ENCODE assay signal across 13 mouse cellular contexts in genomic region chr13:24392655-24393054, GRCm38 (mm10).
DNase-seq lines count a peak whose midpoint lies in the region; ATAC-seq and TF ChIP-seq lines count a peak whose summit lies in the region.
"Had no signal": no experiment of that assay in that cellular context is flagged by ENCODE, and none has a peak within 500 bp of the region (broad histone marks: within the 10 kb centered on the region; RNA-seq: fewer than 3 reads in every experiment).

No protein-coding gene starts in this region.

- 30% methylated on average over 4 of the region's 4 CpGs for WGBS in liver, adult 2 months
- 4% methylated on average over 4 of the region's 4 CpGs for WGBS in bone marrow, adult 2 months

- TF ChIP-seq POLR2A in liver, adult 2 months (IDR thresholded peaks at IDR 0.05; ENCODE audit: extremely low read depth, insufficient read depth, low read length), result no peak
- TF ChIP-seq POLR2A in bone marrow, adult 2 months (IDR thresholded peaks at IDR 0.05; ENCODE audit: borderline replicate concordance, control insufficient read depth, low read depth, low read length), result no peak

- H3K27me3 ChIP-seq in liver, adult 2 months (ENCODE audit: control insufficient read depth, insufficient read depth, low read length), result no peaks in the 10 kb centered on the region
- H3K27me3 ChIP-seq: embryonic facial prominence, embryonic 15.5 days; limb, embryonic 12.5 days had no signal

- H3K79me2 ChIP-seq in liver, adult 2 months (ENCODE audit: control insufficient read depth, insufficient read depth, low read length), result peaks cover 4% of the 10 kb centered on the region; the same call in 1 of the 2 replicates

- no peak overlapping the region for H3K4me3 ChIP-seq in liver, adult 2 months (ENCODE audit: insufficient read depth, low read depth, low read length)
- H3K4me3 ChIP-seq in bone marrow, adult 2 months (replicated peaks; ENCODE audit: control insufficient read depth, low read depth, low read length), result no peak overlapping the region
- H3K4me3 ChIP-seq: embryonic facial prominence, embryonic 15.5 days; layer of hippocampus, adult 2 months; limb, embryonic 12.5 days had no signal

- H3K4me1 ChIP-seq in liver, adult 2 months (ENCODE audit: control insufficient read depth, insufficient read depth, low read length), result peaks cover 7% of the 10 kb centered on the region; the same call in 1 of the 2 replicates
- H3K4me1 ChIP-seq in bone marrow, adult 2 months (ENCODE audit: control insufficient read depth, insufficient read depth, low read length), result peaks cover 8% of the 10 kb centered on the region; the same call in 1 of the 2 replicates
- H3K4me1 ChIP-seq: embryonic facial prominence, embryonic 15.5 days had no signal

- H3K27ac ChIP-seq in liver, adult 2 months (replicated peaks; ENCODE audit: insufficient read depth, low read depth, low read length), result peak overlapping the region; percentile 31; the same call in 1 of the 2 replicates
- H3K27ac ChIP-seq in bone marrow, adult 2 months (ENCODE audit: control insufficient read depth, insufficient read depth, low read depth, low read length, poor library complexity), result peak overlapping the region; percentile 30; the same call in 1 of the 2 replicates
- H3K27ac ChIP-seq: embryonic facial prominence, embryonic 15.5 days; layer of hippocampus, adult 2 months; limb, embryonic 12.5 days had no signal

- peaks cover 25% of the 10 kb centered on the region for H3K36me3 ChIP-seq in liver, adult 2 months (ENCODE audit: control insufficient read depth, insufficient read depth, low read length)
- H3K36me3 ChIP-seq: embryonic facial prominence, embryonic 15.5 days; limb, embryonic 12.5 days had no signal

- H3K9ac ChIP-seq in liver, adult 2 months (ENCODE audit: low read depth, low read length), result no peak overlapping the region
- H3K9ac ChIP-seq: embryonic facial prominence, embryonic 15.5 days; limb, embryonic 12.5 days; lung, embryonic 14.5 days had no signal

- no peak for TF ChIP-seq CTCF in liver, adult 2 months (IDR thresholded peaks at IDR 0.05; ENCODE audit: low read depth, low read length)
- no peak for TF ChIP-seq CTCF in bone marrow, adult 2 months (IDR thresholded peaks at IDR 0.05; ENCODE audit: control insufficient read depth, insufficient read depth, low read length)

- peak; percentile 93 for DNase-seq in liver, adult 2 months (ENCODE audit: extremely low read depth, low read depth, low spot score)
- no peak for DNase-seq in liver
- peak; percentile 78 for DNase-seq in thymus, postnatal 14 days
- DNase-seq in embryo, embryonic 11 days, result no peak
- no peak for DNase-seq in right cerebral cortex, postnatal 14 days
- DNase-seq: cerebellum, adult 11 months had no signal

- ATAC-seq in megakaryocyte, adult 5-6 weeks (ENCODE audit: poor library complexity, severe bottlenecking), result peak; percentile 27
- no peak for ATAC-seq in activated CD4-positive, CD25-positive, alpha-beta regulatory T cell, adult 4 months

Comparison
In these comparisons a context has a peak if more than half of its experiments do, and no peak if none do; other contexts are left out.
1. DNase-seq: peak in liver, adult 2 months (single experiment) and thymus, postnatal 14 days (single experiment); none in liver (single experiment), embryo, embryonic 11 days (single experiment) and right cerebral cortex, postnatal 14 days (single experiment).